Mouse (Mus musculus): Measurements from ENCODE around the gene Gm16253. TPM values are rescaled to one million over a fixed set of nuclear protein-coding genes. Genes with fewer than 3 reads are reported as not detected.
A peak's percentile ranks its signal among the peaks of the same experiment; 100 is the strongest.

Gene Gm16253
- polyA plus RNA-seq, 1 experiment from 2014 or later = 1.8 TPM

DNA sequence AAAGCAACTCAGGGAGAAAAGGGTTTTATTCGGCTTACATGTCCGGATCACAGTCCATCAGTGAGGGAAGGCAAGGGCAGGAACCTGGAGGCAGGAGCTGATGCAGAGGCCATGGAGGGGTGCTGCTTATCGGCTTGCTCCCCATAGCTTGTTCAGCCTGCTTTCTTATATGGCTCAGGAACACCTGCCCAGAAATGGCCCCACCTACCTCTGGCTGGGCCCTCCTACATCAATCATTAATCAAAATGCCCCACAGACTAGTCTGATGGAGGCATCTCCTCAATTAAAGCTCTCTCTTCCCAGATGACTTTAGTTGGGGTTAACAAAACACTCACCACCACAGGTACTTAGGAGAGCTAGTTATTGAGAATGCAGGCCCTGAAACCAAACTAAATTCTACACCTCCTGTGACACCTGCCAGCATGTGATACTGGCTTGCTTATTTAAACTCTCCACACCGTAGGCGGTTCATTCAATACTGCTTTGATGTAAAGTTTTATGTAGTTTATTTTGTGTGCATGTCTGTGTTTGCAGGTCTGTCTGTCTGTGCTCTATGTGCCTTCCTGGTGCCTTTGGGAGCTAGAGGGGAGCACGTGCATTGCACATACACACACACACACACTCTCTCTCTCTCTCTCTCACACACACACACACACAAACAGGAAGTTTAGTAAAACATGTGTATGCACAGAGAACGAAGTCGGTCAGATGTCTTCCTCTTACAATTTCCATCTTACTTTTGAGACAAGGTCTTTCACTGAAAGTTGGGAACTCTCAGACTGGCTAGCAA, 9.9 kb upstream of the Gm16253 start:
- no peak overlapping the region for H3K27ac ChIP-seq (replicated peaks)
- H3K9ac ChIP-seq = no peak overlapping the region

GRCm38 (mm10) chr3:96568605-96569004, 8.2 kb upstream of the Gm16253 start:
- Histone ChIP-seq H3K4me3 (no peak overlapping the region), H3K9ac (no peak overlapping the region), H3K4me2 (no peak overlapping the region), H3K27ac (replicated peaks) (no peak overlapping the region), H3K4me1 (replicated peaks) (0 out of 2 replicates have a peak, but pooled peaks cover 8% of the 10 kb centered on the region), H3K9me3 (no peaks in the 10 kb centered on the region), H3K27me3 (no peaks in the 10 kb centered on the region), H3K36me3 (no peaks in the 10 kb centered on the region)
- ATAC-seq (ENCODE audit: low read depth) = no peak
- 70% methylated on average over 8 of the region's 8 CpGs for WGBS

More for the DNA sequence above, 9.9 kb upstream of the Gm16253 start:
- WGBS = 87% methylated on average over 8 of the region's 8 CpGs
- Histone ChIP-seq H3K27me3 (no peaks in the 10 kb centered on the region), H3K4me1 (replicated peaks) (peaks cover 13% of the 10 kb centered on the region), H3K36me3 (no peaks in the 10 kb centered on the region), H3K9me3 (no peaks in the 10 kb centered on the region), H3K4me3 (no peak overlapping the region), H3K4me2 (no peak overlapping the region)
- no peak for ATAC-seq (ENCODE audit: low read depth)

DNA sequence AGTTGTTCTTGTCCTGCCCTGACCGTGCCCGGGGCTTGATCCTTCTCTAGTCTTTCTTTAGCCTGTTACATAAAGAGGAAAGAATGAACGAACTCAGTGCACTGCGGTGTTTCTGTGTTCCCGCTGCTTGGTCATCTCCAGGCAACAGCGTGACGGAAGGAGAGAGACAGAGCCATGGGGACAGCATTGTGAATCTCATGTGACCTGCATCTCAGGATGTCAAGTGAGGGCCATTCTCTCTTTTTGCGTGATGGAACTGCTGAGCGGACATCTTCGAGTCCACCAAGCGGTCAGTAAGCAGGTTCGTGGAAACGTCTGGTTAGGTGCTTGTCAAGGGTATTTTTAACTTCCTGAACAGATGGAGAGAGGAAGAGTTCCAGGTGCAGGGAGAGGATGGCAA, 7.3 kb upstream of the Gm16253 start:
- Histone ChIP-seq H3K27ac (replicated peaks) (no peak overlapping the region), H3K27me3 (no peaks in the 10 kb centered on the region), H3K4me2 (no peak overlapping the region), H3K9ac (no peak overlapping the region), H3K4me1 (replicated peaks) (no peaks in the 10 kb centered on the region), H3K4me3 (no peak overlapping the region), H3K36me3 (no peaks in the 10 kb centered on the region), H3K9me3 (no peaks in the 10 kb centered on the region)
- WGBS = 90% methylated on average over 13 of the region's 13 CpGs
- no peak for ATAC-seq (ENCODE audit: low read depth)

DNA sequence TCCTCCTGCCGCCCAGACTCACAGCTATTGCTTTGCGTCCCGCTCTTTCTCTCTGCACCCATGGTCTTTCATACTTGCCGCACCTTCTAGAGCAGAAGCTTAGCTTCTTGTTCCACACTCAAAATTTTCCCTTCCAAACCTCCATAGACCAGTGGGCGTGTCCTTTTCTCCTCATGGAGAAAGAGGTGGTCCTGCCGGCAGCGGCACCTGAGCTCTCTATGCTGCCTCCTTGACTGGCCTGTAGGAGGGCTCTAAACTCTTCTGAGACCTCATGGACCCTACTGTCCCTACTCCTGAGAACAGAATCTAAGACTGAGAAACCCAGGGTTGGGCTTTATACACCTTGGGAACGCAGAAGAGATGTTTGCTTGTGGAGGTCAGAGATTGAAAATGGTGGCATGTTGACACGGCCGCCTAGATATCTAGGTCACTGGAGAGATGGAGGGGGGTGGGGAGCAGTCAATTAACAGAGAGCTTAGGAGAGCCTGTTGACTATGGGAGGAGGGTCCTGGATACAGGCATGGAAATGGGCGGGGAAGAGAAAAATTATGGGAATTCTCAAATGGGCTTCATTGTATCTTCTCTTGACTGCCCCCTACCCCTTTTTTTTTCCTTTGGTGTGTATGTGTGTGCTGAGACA, 6.7 kb upstream of the Gm16253 start:
- no peaks in the 10 kb centered on the region for H3K4me1 ChIP-seq (replicated peaks)
- 85% methylated on average over 11 of the region's 11 CpGs for WGBS
- H3K9ac ChIP-seq = no peak overlapping the region
- no peak for ATAC-seq (ENCODE audit: low read depth)
- no peak overlapping the region for H3K4me2 ChIP-seq
- H3K27me3 ChIP-seq = no peaks in the 10 kb centered on the region
- H3K36me3 ChIP-seq = no peaks in the 10 kb centered on the region
- no peak overlapping the region for H3K4me3 ChIP-seq
- H3K27ac ChIP-seq (replicated peaks) = no peak overlapping the region
- no peaks in the 10 kb centered on the region for H3K9me3 ChIP-seq

- Histone ChIP-seq H3K9me3 (no peaks in the 10 kb centered on the region), H3K27me3 (no peaks in the 10 kb centered on the region), H3K4me2 (no peak overlapping the region), H3K36me3 (no peaks in the 10 kb centered on the region), H3K9ac (no peak overlapping the region), H3K27ac (replicated peaks) (no peak overlapping the region), H3K4me3 (no peak overlapping the region), H3K4me1 (replicated peaks) (peaks cover under 1% of the 10 kb centered on the region; the same call in 1 of the 2 replicates)
- WGBS = 83% methylated on average over 7 of the region's 7 CpGs
- no peak for ATAC-seq (ENCODE audit: low read depth)
These were observed 6.1 kb upstream of the Gm16253 start for GRCm38 (mm10) chr3:96570643-96571042.

GRCm38 (mm10) chr3:96571336-96571735, 5.4 kb upstream of the Gm16253 start:
- no peak overlapping the region for H3K27ac ChIP-seq (replicated peaks)
- no peak overlapping the region for H3K4me2 ChIP-seq
- H3K4me1 ChIP-seq (replicated peaks) = peaks cover 7% of the 10 kb centered on the region
- no peak overlapping the region for H3K9ac ChIP-seq
- no peaks in the 10 kb centered on the region for H3K9me3 ChIP-seq
- no peaks in the 10 kb centered on the region for H3K27me3 ChIP-seq
- no peaks in the 10 kb centered on the region for H3K36me3 ChIP-seq
- ATAC-seq (ENCODE audit: low read depth) = no peak
- WGBS = 61% methylated on average over 2 of the region's 2 CpGs
- H3K4me3 ChIP-seq = no peak overlapping the region

DNA sequence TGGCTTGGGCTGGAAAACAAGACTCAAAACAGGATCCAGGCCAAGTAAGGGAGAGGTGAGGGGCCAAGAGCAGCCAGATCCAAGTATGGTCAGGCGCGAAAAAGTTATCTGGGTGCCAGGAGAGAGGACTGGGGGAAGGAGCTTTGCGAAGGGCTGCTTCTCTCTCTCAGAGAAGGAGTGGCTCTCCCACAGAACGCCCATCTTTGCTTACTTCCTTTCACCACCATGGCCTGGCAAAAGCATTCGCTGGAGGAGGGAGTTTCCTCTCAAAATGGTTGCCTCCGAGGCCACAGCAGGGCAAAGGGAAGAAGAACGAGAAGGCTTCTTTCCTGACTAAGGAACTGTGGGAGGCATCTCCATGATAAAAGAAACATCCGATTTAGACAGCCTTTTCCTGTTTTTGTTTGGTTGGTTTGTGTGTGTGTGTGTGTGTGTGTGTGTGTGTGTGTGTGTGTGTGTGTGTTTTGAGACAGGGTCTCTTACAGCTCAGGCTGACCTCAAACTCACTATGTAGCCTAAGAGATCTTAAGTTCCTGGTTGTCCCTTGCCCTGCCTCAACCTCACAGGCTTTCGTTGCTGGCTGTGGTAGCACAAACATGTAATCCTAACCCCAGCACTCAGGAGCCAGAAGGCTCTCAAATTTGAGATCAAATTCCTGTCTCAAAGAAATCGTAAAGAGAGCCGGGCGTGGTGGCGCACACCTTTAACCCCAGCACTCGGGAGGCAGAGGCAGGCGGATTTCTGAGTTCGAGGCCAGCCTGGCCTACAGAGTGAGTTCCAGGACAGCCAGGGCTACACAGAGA, 4.7 kb upstream of the Gm16253 start:
- H3K4me2 ChIP-seq = no peak overlapping the region
- no peak for ATAC-seq (ENCODE audit: low read depth)
- no peak overlapping the region for H3K4me3 ChIP-seq
- H3K27me3 ChIP-seq = no peaks in the 10 kb centered on the region
- H3K9me3 ChIP-seq = no peaks in the 10 kb centered on the region
- no peak overlapping the region for H3K9ac ChIP-seq
- 77% methylated on average over 16 of the region's 16 CpGs for WGBS
- peaks cover 15% of the 10 kb centered on the region for H3K4me1 ChIP-seq (replicated peaks)
- H3K36me3 ChIP-seq = no peaks in the 10 kb centered on the region
- H3K27ac ChIP-seq (replicated peaks) = no peak overlapping the region

DNA sequence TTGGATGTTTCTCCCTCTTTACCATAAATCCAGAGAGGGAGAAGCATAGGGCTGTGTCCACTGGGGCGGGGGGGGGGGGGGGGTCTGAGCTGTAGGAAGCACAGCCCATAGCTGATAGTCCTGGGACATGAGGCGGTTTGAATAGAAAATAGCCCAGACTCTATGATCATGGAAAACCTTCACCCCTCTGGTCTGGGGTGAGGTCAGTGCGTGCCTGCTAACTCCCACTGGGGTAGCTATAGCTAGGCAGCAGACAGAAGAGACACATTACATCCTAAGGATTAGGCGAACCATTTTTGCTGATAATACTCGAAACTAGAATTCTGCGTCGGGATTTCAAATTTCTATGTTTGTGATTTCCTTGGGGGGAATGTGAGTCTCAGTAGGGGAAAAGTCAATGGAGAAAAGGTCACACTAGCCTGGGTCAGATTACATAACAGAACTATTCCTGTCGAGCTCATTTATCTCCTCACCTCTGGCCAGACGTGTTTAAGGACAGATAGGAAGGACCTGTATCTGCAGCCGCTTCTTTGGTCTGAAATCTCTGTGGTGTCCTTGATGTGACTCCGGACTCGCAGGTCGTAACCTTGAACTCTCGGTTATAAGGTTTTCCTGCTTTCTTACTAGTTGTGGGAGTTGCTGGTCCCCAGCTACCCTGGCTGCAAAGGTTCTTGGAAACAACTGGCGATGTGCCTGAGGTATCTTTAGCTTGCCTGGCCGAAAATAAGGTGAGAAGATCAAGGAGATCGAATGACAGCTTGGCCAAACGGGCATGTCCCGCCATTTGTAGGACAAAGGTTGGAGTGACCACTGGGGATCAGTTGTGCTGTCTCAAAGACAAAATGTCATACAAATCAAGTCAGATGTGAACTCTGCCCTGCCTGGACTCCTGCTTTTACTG, 2.9 kb upstream of the Gm16253 start:
- H3K27me3 ChIP-seq = no peaks in the 10 kb centered on the region
- H3K36me3 ChIP-seq = no peaks in the 10 kb centered on the region
- no peak overlapping the region for H3K27ac ChIP-seq (replicated peaks)
- no peak overlapping the region for H3K4me2 ChIP-seq
- no peak overlapping the region for H3K4me3 ChIP-seq
- no peak overlapping the region for H3K9ac ChIP-seq
- no peak for ATAC-seq (ENCODE audit: low read depth)
- no peaks in the 10 kb centered on the region for H3K9me3 ChIP-seq
- WGBS = 85% methylated on average over 19 of the region's 19 CpGs
- peaks cover 20% of the 10 kb centered on the region for H3K4me1 ChIP-seq (replicated peaks)

DNA sequence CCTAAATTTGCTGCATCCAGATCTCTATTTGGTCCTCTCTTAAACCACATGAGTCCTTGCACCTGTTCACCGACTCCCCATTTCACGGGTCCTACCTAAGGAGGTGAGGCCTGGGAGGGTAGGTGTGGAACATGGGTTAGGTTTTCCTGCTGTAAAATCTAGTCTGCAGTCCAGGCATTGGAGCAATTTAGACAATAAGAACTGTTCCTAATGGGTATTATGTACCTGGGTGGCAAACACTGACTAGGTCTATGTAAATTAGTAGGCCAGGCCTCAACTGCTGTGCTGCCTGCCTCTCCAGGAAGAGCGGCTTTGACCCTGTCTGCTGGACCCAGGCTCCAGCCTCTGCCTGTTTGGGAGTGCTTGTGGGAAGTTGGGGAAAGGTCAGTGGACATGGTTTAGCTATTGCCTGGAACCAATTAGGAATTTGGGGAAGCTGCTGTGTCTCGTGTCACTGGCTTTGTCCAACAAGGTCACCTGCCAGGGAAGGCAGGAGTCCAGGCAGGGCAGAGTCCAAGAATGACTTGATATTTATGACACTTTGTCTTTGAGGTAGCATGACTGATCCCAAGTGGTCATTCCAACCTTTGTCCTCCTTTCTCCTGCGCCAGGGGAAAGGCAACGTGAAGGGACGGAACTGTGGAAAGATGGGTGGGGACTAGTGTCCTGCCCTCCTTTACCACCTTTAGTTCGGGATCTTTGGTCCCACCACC, 1.4 kb upstream of the Gm16253 start:
- ATAC-seq (ENCODE audit: low read depth) = no peak
- 70% methylated on average over 8 of the region's 8 CpGs for WGBS
- Histone ChIP-seq H3K27me3 (no peaks in the 10 kb centered on the region), H3K27ac (replicated peaks) (peak overlapping the region; percentile 88; the same call in 1 of the 2 replicates), H3K4me2 (no peak overlapping the region), H3K9ac (no peak overlapping the region), H3K36me3 (no peaks in the 10 kb centered on the region), H3K9me3 (no peaks in the 10 kb centered on the region), H3K4me3 (no peak overlapping the region), H3K4me1 (replicated peaks) (peaks cover 27% of the 10 kb centered on the region)

- H3K4me3 ChIP-seq = peak overlapping the region; percentile 18
- peaks cover 34% of the 10 kb centered on the region for H3K4me1 ChIP-seq (replicated peaks)
- peak overlapping the region; percentile 52 for H3K4me2 ChIP-seq
- H3K27ac ChIP-seq (replicated peaks) = peak overlapping the region; percentile 88
- 45% methylated on average over 14 of the region's 14 CpGs for WGBS
- no peaks in the 10 kb centered on the region for H3K9me3 ChIP-seq
- H3K36me3 ChIP-seq = no peaks in the 10 kb centered on the region
- H3K27me3 ChIP-seq = no peaks in the 10 kb centered on the region; the same call in 1 of the 2 replicates
- peak overlapping the region; percentile 43; the same call in 1 of the 2 replicates for H3K9ac ChIP-seq
- ATAC-seq (ENCODE audit: low read depth) = no peak
These were observed 652 bp upstream of the Gm16253 start for GRCm38 (mm10) chr3:96576005-96576658.

Measured in neural tube, embryonic 13.5 days (tissue).